Comparison of ENCODE assay signal across 11 mouse cellular contexts in genomic region chr4:91157047-91157446, GRCm38 (mm10).
A peak's percentile ranks its signal among the peaks of the same experiment; 100 is the strongest.
DNase-seq lines count a peak whose midpoint lies in the region; ATAC-seq and TF ChIP-seq lines count a peak whose summit lies in the region.
"Had no signal": no experiment of that assay in that cellular context is flagged by ENCODE, and none has a peak within 500 bp of the region (broad histone marks: within the 10 kb centered on the region; RNA-seq: fewer than 3 reads in every experiment).

No protein-coding gene starts in this region.

- peak overlapping the region; percentile 63 for H3K27ac ChIP-seq in gastrocnemius, adult 2 months
- H3K27ac ChIP-seq: hindbrain, embryonic 12.5 days; liver, embryonic 13.5 days had no signal

- peak; percentile 6 for DNase-seq in kidney, postnatal 14 days
- DNase-seq in kidney, adult 8-10 months: no peak
- DNase-seq in gastrocnemius, adult 2 months: peak; percentile 78
- peak; percentile 43 to 44 for DNase-seq in gastrocnemius, postnatal 36 days
- DNase-seq in ovary, postnatal 14 days (ENCODE audit: low spot score): peak; percentile 54
- DNase-seq in left cerebral cortex, postnatal 14 days (ENCODE audit: low spot score in 2 of 2): no peak
- DNase-seq: cerebellum, adult 18-20 months; liver, embryonic 13.5 days; thymus, postnatal 25 days had no signal

- no peak for ATAC-seq in frontal cortex, adult (ENCODE audit: low TSS enrichment)

- intact Hi-C loops in gastrocnemius, adult 2 months (cut with DNase I): no loop called here
- intact Hi-C loops in gastrocnemius, postnatal 36 days (cut with DNase I): no loop called here
- intact Hi-C loops in left cerebral cortex, postnatal 14 days (cut with DNase I): no loop called here

- peak; percentile 6; the same call in 1 of the 2 replicates for TF ChIP-seq CTCF in gastrocnemius, adult 2 months (IDR thresholded peaks at IDR 0.05)

- peak overlapping the region; percentile 47 for H3K4me3 ChIP-seq in gastrocnemius, adult 2 months
- H3K4me3 ChIP-seq: hindbrain, embryonic 12.5 days; liver, embryonic 13.5 days had no signal

Comparison
In these comparisons a context has a peak if more than half of its experiments do, and no peak if none do; other contexts are left out.
1. DNase-seq: peak in kidney, postnatal 14 days (single experiment), gastrocnemius, adult 2 months (single experiment), gastrocnemius, postnatal 36 days (2 of 2) and ovary, postnatal 14 days (single experiment); none in kidney, adult 8-10 months (0 of 2) and left cerebral cortex, postnatal 14 days (0 of 2).